Mouse (Mus musculus) MN1 (cell line): ENCODE measurements around the gene Smarcc1.

Source experiments
- DNase-seq: peaks from one replicate; pipeline ENCODE4 v3.0.0-alpha.2; 2016; ENCODE audit warnings: low spot score

The Smarcc1 gene

DNA sequence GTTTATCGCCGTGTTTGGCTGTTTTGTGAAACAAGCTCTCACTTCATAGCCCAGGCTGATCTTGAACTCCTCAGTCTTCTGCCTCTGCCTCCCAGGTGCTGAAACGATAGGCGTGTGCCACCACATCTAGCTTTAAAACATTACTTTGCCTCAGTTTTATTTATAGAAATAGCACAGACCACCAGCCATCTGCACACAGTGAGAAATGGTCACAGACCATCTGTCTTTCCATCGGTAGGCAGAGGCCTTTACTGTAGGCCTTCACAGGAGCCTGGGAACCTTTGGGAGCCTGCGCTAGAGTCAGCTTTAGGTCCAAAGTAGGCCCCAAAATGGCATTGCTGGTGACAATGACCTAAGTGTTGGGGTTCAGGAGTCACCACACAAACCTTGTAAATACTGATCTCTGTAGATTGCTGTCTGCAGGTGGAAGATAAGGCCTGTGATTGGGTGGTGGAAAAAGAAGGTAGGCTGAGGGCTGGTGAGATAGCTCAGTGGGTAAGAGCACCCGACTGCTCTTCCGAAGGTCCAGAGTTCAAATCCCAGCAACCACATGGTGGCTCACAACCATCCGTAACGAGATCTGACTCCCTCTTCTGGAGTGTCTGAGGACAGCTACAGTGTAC, 166.7 kb downstream of the Smarcc1 start:
- no peak for DNase-seq

DNA sequence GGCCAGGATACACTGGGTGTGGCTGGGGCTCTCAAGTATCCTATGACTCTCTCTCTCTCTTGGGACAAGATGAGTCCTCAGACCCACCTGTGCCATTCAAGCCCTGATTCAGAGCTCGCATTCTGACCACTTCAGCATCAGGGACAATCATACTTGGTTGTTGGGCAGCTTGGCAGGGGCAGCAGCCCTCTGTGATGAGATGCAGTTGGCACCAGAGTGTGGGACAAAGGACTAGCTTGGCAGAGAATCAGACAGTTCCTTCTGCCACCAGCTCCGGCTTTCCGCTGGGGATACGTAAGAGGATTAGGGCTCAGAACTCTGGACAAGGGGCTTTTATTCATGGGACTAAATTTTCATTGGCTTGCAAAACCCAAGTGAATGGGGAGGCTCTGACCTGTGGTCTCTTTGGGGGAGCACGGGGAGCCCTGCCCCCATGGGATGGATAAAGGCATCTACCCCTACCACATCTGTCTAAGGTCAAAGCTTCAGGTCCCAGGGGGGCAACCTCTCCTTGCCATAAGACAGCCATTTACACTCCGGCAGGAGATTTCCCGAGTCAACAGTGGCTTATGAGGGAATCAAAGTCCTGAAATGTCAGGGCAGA, 169.9 kb downstream of the Smarcc1 start:
- DNase-seq, result no peak
